Mouse (Mus musculus) cortical plate, adult 2 months (tissue): ENCODE data around the gene Fabp6. TPM values are rescaled to one million over a fixed set of nuclear protein-coding genes. Genes with fewer than 3 reads are reported as not detected.
A peak's percentile ranks its signal among the peaks of the same experiment; 100 is the strongest.

Experiments
- H3K27ac ChIP-seq: fragments of 200-500 bp; 2 replicates; pipeline ENCODE4 v1.5.1; 2012; ENCODE audit warnings: low read length, control low read depth, inconsistent platforms; ENCODE audit not compliant: insufficient read depth
- H3K4me1 ChIP-seq: fragments of 200-500 bp; 2 replicates; pipeline ENCODE4 v1.6.1; 2011; ENCODE audit warnings: low read length; ENCODE audit not compliant: control insufficient read depth, insufficient read depth
- H3K4me3 ChIP-seq: fragments of 200-500 bp; 2 replicates; pipeline ENCODE4 v1.5.1; 2011; ENCODE audit warnings: mild to moderate bottlenecking, low read length, control low read depth; ENCODE audit not compliant: insufficient read depth
- CTCF ChIP-seq: fragments of 200-500 bp; IDR thresholded peaks from 2 replicates; pipeline ENCODE4 v1.5.1; 2011; ENCODE audit warnings: mild to moderate bottlenecking, control low read depth, low read length; ENCODE audit not compliant: insufficient read depth; ENCODE audit errors: extremely low read depth
- POLR2A ChIP-seq: fragments of 200-500 bp; IDR thresholded peaks from 2 replicates; pipeline ENCODE4 v1.6.1; 2011; ENCODE audit warnings: mild to moderate bottlenecking, low read length, control low read depth; ENCODE audit not compliant: insufficient read depth; ENCODE audit errors: extremely low read depth
- polyA plus RNA-seq: library from polyadenylated mRNA; depleted of rRNA; stranded (reverse); fragments of >200 nt; gene quantifications from 2 replicates; pipeline ENCODE4 v1.2.3, GENCODE M21; 2012

Fabp6 gene
- polyA plus RNA-seq, 1 experiment = not detected

- peak overlapping the region; percentile 34 for H3K27ac ChIP-seq
- H3K4me1 ChIP-seq = peaks cover under 1% of the 10 kb centered on the region; the same call in 1 of the 2 replicates
- H3K4me3 ChIP-seq = no peak overlapping the region
- TF ChIP-seq POLR2A = peak; percentile 59; the same call in 1 of the 2 replicates
- TF ChIP-seq CTCF = no peak
Measured at GRCm38 (mm10) chr11:43626927-43627645, 25.7 kb upstream of the Fabp6 start.

GRCm38 (mm10) chr11:43626300-43626926 lies 25.1 kb upstream of the Fabp6 start:
- H3K27ac ChIP-seq = peak overlapping the region; percentile 34
- H3K4me3 ChIP-seq = no peak overlapping the region
- no peak for TF ChIP-seq POLR2A
- TF ChIP-seq CTCF = no peak

GRCm38 (mm10) chr11:43624341-43624740 lies 23.0 kb upstream of the Fabp6 start:
- H3K27ac ChIP-seq = no peak overlapping the region
- no peaks in the 10 kb centered on the region; the same call in 1 of the 2 replicates for H3K4me1 ChIP-seq
- no peak overlapping the region for H3K4me3 ChIP-seq
- TF ChIP-seq CTCF (no peak), POLR2A (no peak)

More at GRCm38 (mm10) chr11:43626300-43626926, 25.1 kb upstream of the Fabp6 start:
- H3K4me1 ChIP-seq = no peaks in the 10 kb centered on the region; the same call in 1 of the 2 replicates

- Histone ChIP-seq H3K4me1 (no peaks in the 10 kb centered on the region), H3K4me3 (no peak overlapping the region), H3K27ac (no peak overlapping the region)
- no peak for TF ChIP-seq CTCF
- no peak for TF ChIP-seq POLR2A
Measured at GRCm38 (mm10) chr11:43621769-43622168, 20.4 kb upstream of the Fabp6 start.

- H3K27ac ChIP-seq = no peak overlapping the region
- H3K4me3 ChIP-seq = no peak overlapping the region
- no peaks in the 10 kb centered on the region for H3K4me1 ChIP-seq
- no peak for TF ChIP-seq CTCF
- TF ChIP-seq POLR2A = no peak
Measured at GRCm38 (mm10) chr11:43618403-43618802, 17.1 kb upstream of the Fabp6 start.

GRCm38 (mm10) chr11:43617924-43618323 lies 16.6 kb upstream of the Fabp6 start:
- no peak for TF ChIP-seq POLR2A
- TF ChIP-seq CTCF = no peak
- Histone ChIP-seq H3K27ac (no peak overlapping the region), H3K4me1 (0 out of 2 replicates have a peak, but pooled peaks cover under 1% of the 10 kb centered on the region), H3K4me3 (no peak overlapping the region)

GRCm38 (mm10) chr11:43612834-43613488 lies 11.6 kb upstream of the Fabp6 start:
- Histone ChIP-seq H3K4me1 (0 out of 2 replicates have a peak, but pooled peaks cover 1% of the 10 kb centered on the region), H3K4me3 (no peak overlapping the region), H3K27ac (no peak overlapping the region)
- TF ChIP-seq CTCF = peak; percentile 75
- TF ChIP-seq POLR2A = no peak

- 0 out of 2 replicates have a peak, but pooled peaks cover 1% of the 10 kb centered on the region for H3K4me1 ChIP-seq
- H3K27ac ChIP-seq = no peak overlapping the region
Measured at GRCm38 (mm10) chr11:43610662-43611033, 9.3 kb upstream of the Fabp6 start.

GRCm38 (mm10) chr11:43610006-43610661 lies 8.8 kb upstream of the Fabp6 start:
- TF ChIP-seq POLR2A = no peak
- H3K27ac ChIP-seq = no peak overlapping the region

More at GRCm38 (mm10) chr11:43610662-43611033, 9.3 kb upstream of the Fabp6 start:
- no peak for TF ChIP-seq CTCF
- no peak for TF ChIP-seq POLR2A
- no peak overlapping the region for H3K4me3 ChIP-seq

More at GRCm38 (mm10) chr11:43610006-43610661, 8.8 kb upstream of the Fabp6 start:
- no peak overlapping the region for H3K4me3 ChIP-seq
- H3K4me1 ChIP-seq = 0 out of 2 replicates have a peak, but pooled peaks cover 1% of the 10 kb centered on the region
